Mouse (Mus musculus) forebrain, embryonic 10.5 days (tissue): Measurements from ENCODE around the gene Gnat2. TPM values are rescaled to one million over a fixed set of nuclear protein-coding genes. Genes with fewer than 3 reads are reported as not detected.
A peak's percentile ranks its signal among the peaks of the same experiment; 100 is the strongest.

Experiments used
- DNase-seq: peaks from one replicate; pipeline ENCODE4 v3.0.0-alpha.2; 2017; ENCODE audit warnings: low spot score; ENCODE audit errors: extremely low spot score
- H3K27ac ChIP-seq: fragments of 300-500 bp; sonication (generic); 2 replicates; pipeline ENCODE4 v1.5.1; 2016; ENCODE audit warnings: mild to moderate bottlenecking
- H3K27me3 ChIP-seq: fragments of 300-500 bp; sonication (generic); 2 replicates; pipeline ENCODE4 v1.6.1; 2016; ENCODE audit warnings: mild to moderate bottlenecking; ENCODE audit not compliant: poor library complexity, severe bottlenecking
- H3K36me3 ChIP-seq: fragments of 300-500 bp; sonication (generic); replicated peaks from 2 replicates; pipeline ENCODE4 v1.6.1; 2016; ENCODE audit warnings: mild to moderate bottlenecking, moderate library complexity
- H3K4me1 ChIP-seq: fragments of 300-500 bp; sonication (generic); 2 replicates; pipeline ENCODE4 v1.6.1; 2016
- H3K4me3 ChIP-seq: fragments of 300-500 bp; sonication (generic); 2 replicates; pipeline ENCODE4 v1.5.1; 2016; ENCODE audit warnings: mild to moderate bottlenecking, moderate library complexity
- H3K9me3 ChIP-seq: fragments of 300-500 bp; sonication (generic); 2 replicates; pipeline ENCODE4 v1.6.1; 2016; ENCODE audit warnings: mild to moderate bottlenecking, moderate library complexity
- WGBS: fragments of 180-500 bp; shearing (Covaris S2); methylation state at CpG from one replicate; pipeline ENCODE4 v1.1.7; 2016; 5-methylcytosine and 5-hydroxymethylcytosine counted together
- polyA plus RNA-seq: library from polyadenylated mRNA; unstranded; fragments of >200 nt; fragmentation: Nextera tagmentation; extraction: Ambion mirVana; gene quantifications from 2 replicates; pipeline ENCODE4 v1.2.1, GENCODE M21; 2016

The Gnat2 gene
- 0.96 and 1.4 TPM in 2 replicates for polyA plus RNA-seq

DNA sequence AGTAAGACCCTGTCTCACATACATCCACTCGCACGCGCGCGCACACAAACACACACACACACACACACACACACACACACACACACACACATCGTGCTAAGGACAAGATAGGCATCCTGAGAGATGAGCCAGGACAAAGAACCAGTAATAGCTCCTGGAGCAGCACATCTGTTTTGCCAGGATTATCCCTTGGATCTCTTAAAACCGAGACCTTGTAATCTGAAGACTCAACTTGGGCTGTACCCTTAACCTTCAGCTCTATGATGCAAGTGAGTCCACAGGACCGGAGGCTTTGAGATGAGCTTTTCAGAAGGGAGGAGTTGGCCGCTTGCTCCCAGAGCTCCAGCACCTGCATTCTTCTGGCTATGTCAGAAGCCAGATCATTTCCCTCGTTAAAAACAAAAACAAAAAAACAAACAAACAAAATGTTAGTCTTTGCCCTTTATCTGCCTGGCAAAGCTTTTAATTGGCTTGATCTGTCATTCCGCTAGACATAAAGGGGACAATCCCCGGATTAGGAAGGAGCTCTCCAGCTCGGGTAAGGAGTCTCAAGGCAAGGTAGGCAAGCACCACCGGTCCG lies at the start of gene Gnat2:
TSS of gene Gnat2 (plus strand) at position 254 of the 580 bp plus-strand sequence.
- 56% methylated on average over 15 of the region's 15 CpGs for WGBS
- no peak within 1 kb of the TSS for H3K27ac ChIP-seq
- H3K36me3 ChIP-seq = no peaks in the 10 kb centered on the region
- H3K4me3 ChIP-seq = no peak within 1 kb of the TSS
- DNase-seq = no peak
- H3K9me3 ChIP-seq = no peaks in the 10 kb centered on the region
- peaks cover 10% of the 10 kb centered on the region; the same call in 1 of the 2 replicates for H3K27me3 ChIP-seq
- peaks cover 29% of the 10 kb centered on the region for H3K4me1 ChIP-seq

GRCm38 (mm10) chr3:108044394-108045140 lies 48.0 kb upstream of the Gnat2 start, which contains the start of gene Gstm4:
Gene Gstm4 (minus strand): TSS chr3:108044894.
- Histone ChIP-seq H3K9me3 (no peaks in the 10 kb centered on the region), H3K27ac (peak within 1 kb of the TSS; percentile 79), H3K27me3 (no peaks in the 10 kb centered on the region), H3K4me3 (peak within 1 kb of the TSS; percentile 62), H3K4me1 (peaks cover 17% of the 10 kb centered on the region), H3K36me3 (no peaks in the 10 kb centered on the region)
- 7% methylated on average over 29 of the region's 29 CpGs for WGBS
- DNase-seq = peak; percentile 79

DNA sequence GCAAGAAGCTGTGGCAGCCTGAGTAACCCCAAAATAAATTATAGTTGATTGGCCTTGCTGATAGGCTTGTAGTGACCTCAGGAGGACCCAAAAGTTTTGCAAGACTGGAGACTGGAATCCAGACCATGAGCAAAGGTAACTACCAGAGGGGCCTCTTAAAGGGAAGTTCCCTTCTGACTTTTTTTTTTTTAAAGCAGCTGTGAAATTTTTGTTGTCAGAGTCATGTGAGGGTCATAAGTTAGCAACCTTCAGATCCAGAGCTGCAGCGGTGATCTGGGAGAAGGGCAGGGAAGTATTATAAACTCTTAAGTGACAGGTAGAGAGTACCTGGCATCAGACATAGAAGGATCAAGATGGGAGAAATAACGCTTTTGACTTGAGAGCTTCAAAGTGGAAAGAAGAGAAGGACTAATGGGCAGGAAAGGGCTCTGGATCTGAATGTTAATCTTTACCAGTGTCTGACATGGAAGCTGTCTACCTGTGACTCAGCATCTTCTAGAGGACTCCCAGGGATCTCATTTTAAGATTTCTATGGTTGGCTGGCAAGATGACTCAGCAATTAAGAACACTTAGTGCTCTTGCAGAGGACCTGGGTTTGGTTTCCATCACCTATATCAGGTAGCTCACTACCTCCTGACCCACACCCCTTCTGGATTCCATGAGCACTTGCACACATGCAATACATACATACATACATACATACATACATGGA lies 45.5 kb upstream of the Gnat2 start:
- Histone ChIP-seq H3K36me3 (no peaks in the 10 kb centered on the region), H3K27me3 (no peaks in the 10 kb centered on the region), H3K4me3 (no peak overlapping the region), H3K27ac (no peak overlapping the region), H3K9me3 (no peaks in the 10 kb centered on the region), H3K4me1 (peaks cover 17% of the 10 kb centered on the region)
- WGBS = 84% methylated on average over 2 of the region's 2 CpGs
- DNase-seq = no peak

GRCm38 (mm10) chr3:108048306-108048705 lies 44.3 kb upstream of the Gnat2 start:
- H3K27ac ChIP-seq = no peak overlapping the region
- H3K4me1 ChIP-seq = peaks cover 17% of the 10 kb centered on the region
- WGBS = 87% methylated on average over 3 of the region's 3 CpGs
- no peak for DNase-seq
- H3K36me3 ChIP-seq = no peaks in the 10 kb centered on the region
- no peaks in the 10 kb centered on the region for H3K9me3 ChIP-seq
- no peak overlapping the region for H3K4me3 ChIP-seq
- no peaks in the 10 kb centered on the region for H3K27me3 ChIP-seq

GRCm38 (mm10) chr3:108050493-108050892 lies 42.1 kb upstream of the Gnat2 start:
- Histone ChIP-seq H3K4me1 (no peaks in the 10 kb centered on the region), H3K27ac (no peak overlapping the region), H3K36me3 (no peaks in the 10 kb centered on the region), H3K9me3 (no peaks in the 10 kb centered on the region), H3K4me3 (no peak overlapping the region), H3K27me3 (no peaks in the 10 kb centered on the region)
- no peak for DNase-seq
- WGBS = 94% methylated on average over 5 of the region's 5 CpGs

DNA sequence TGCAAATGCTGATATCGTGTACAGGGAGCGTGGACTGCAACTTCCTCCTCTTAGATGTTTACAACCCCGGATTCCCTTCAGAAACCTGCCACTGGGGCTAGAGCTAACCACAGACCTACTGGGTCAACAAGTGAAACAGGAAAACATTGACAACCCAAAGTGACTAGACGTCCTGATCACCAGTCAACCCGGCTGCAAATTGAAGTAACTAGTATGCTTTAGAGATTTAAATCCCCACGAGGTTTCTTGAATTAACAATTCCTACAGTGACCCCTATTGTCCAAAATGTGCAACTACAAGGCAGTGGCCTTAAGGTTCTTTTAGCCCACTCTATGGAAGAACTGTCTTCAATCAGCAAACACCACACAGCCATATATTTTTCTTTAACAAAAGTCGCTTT lies 31.2 kb upstream of the Gnat2 start:
- Histone ChIP-seq H3K36me3 (no peaks in the 10 kb centered on the region), H3K27me3 (no peaks in the 10 kb centered on the region), H3K9me3 (no peaks in the 10 kb centered on the region), H3K4me1 (no peaks in the 10 kb centered on the region), H3K27ac (no peak overlapping the region), H3K4me3 (no peak overlapping the region)
- WGBS = 28% methylated on average over 7 of the region's 7 CpGs
- peak; percentile 58 for DNase-seq

GRCm38 (mm10) chr3:108062648-108063047 lies 29.9 kb upstream of the Gnat2 start:
- WGBS = 83% methylated on average over 8 of the region's 8 CpGs

GRCm38 (mm10) chr3:108064672-108065071 lies 27.9 kb upstream of the Gnat2 start:
- no peaks in the 10 kb centered on the region for H3K36me3 ChIP-seq
- H3K4me3 ChIP-seq = no peak overlapping the region
- 85% methylated on average over 4 of the region's 4 CpGs for WGBS
- no peaks in the 10 kb centered on the region for H3K4me1 ChIP-seq
- no peak overlapping the region; the same call in 1 of the 2 replicates for H3K27ac ChIP-seq
- H3K27me3 ChIP-seq = no peaks in the 10 kb centered on the region
- H3K9me3 ChIP-seq = no peaks in the 10 kb centered on the region
- no peak for DNase-seq

More at GRCm38 (mm10) chr3:108062648-108063047, 29.9 kb upstream of the Gnat2 start:
- Histone ChIP-seq H3K27me3 (no peaks in the 10 kb centered on the region), H3K27ac (no peak overlapping the region), H3K36me3 (no peaks in the 10 kb centered on the region), H3K4me3 (no peak overlapping the region), H3K9me3 (no peaks in the 10 kb centered on the region), H3K4me1 (no peaks in the 10 kb centered on the region)
- DNase-seq = no peak

- no peaks in the 10 kb centered on the region for H3K27me3 ChIP-seq
- no peaks in the 10 kb centered on the region for H3K9me3 ChIP-seq
- WGBS = 87% methylated on average over 9 of the region's 9 CpGs
- H3K27ac ChIP-seq = no peak overlapping the region
- H3K36me3 ChIP-seq = no peaks in the 10 kb centered on the region
- no peaks in the 10 kb centered on the region for H3K4me1 ChIP-seq
- H3K4me3 ChIP-seq = no peak overlapping the region
- no peak for DNase-seq
Observed at GRCm38 (mm10) chr3:108065551-108065950, 27.0 kb upstream of the Gnat2 start.

- Histone ChIP-seq H3K27me3 (no peaks in the 10 kb centered on the region), H3K9me3 (no peaks in the 10 kb centered on the region), H3K4me3 (no peak overlapping the region), H3K4me1 (no peaks in the 10 kb centered on the region), H3K36me3 (peaks cover 6% of the 10 kb centered on the region; the same call in 1 of the 2 replicates), H3K27ac (no peak overlapping the region)
- no peak for DNase-seq
- WGBS = 79% methylated on average over 6 of the region's 6 CpGs
Observed at GRCm38 (mm10) chr3:108067370-108067934, 25.1 kb upstream of the Gnat2 start.

GRCm38 (mm10) chr3:108068826-108069225 lies 23.8 kb upstream of the Gnat2 start:
- H3K9me3 ChIP-seq = no peaks in the 10 kb centered on the region

DNA sequence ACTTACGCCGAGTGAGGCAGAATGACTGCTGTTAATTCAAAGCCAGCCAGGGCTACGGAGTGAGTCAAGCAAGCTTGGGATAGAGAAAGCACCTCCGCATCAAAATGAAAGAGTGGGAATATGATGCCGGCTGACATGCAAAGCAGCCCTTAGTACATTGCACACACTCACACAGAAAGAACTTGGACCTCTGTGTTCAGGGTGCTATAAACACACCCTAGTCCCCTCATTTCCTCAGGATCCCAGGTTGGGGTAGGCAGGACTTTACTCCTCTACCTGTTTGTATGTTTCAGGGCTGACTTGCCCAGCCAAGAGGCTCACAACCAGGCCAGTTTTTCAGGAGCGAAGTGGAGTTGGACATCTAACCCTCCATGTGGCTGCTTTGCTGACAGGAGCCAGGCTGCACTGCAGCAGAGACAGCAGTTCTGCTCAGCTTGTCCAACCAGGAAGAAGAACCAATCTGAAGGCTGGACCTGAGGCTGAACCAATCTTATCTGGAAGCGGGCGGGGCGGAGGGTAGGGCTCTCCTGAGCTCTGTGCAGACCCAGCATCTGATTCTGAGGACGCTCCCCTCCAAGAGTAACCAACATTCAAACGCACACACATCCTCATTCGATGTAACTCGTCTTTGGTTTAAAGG lies 23.2 kb upstream of the Gnat2 start:
- Histone ChIP-seq H3K4me1 (no peaks in the 10 kb centered on the region), H3K9me3 (no peaks in the 10 kb centered on the region), H3K4me3 (no peak overlapping the region), H3K36me3 (peaks cover 24% of the 10 kb centered on the region), H3K27me3 (no peaks in the 10 kb centered on the region), H3K27ac (no peak overlapping the region)
- no peak for DNase-seq
- WGBS = 79% methylated on average over 13 of the region's 13 CpGs

More at GRCm38 (mm10) chr3:108068826-108069225, 23.8 kb upstream of the Gnat2 start:
- H3K36me3 ChIP-seq = peaks cover 19% of the 10 kb centered on the region
- WGBS = 45% methylated on average over 1 of the region's 1 CpGs
- H3K27ac ChIP-seq = no peak overlapping the region
- no peak for DNase-seq
- no peaks in the 10 kb centered on the region for H3K27me3 ChIP-seq
- no peaks in the 10 kb centered on the region for H3K4me1 ChIP-seq
- no peak overlapping the region for H3K4me3 ChIP-seq
